Mouse (Mus musculus): ENCODE measurements around the gene Rbm39. TPM values are rescaled to one million over a fixed set of nuclear protein-coding genes. Genes with fewer than 3 reads are reported as not detected.
"Not testable (repeated sequence)": the region's sequence is repeated elsewhere in the genome, so short reads cannot be mapped to it uniquely, and the experiment has no call there.

Rbm39 gene
- polyA plus RNA-seq, 1 experiment, result 51.3 TPM

GRCm38 (mm10) chr2:156191540-156191939 lies 11.5 kb upstream of the Rbm39 start:
- Histone ChIP-seq H3K79me2 (ENCODE audit: control insufficient read depth, insufficient read depth) (no peaks in the 10 kb centered on the region), H3ac (ENCODE audit: control insufficient read depth, insufficient read length, low read depth) (no peak overlapping the region), H3K36me3 (ENCODE audit: control insufficient read depth, insufficient read depth) (no peaks in the 10 kb centered on the region), H3K4me3 (ENCODE audit: insufficient read depth, poor library complexity, severe bottlenecking) (no peak overlapping the region), H3K27me3 (ENCODE audit: control insufficient read depth, insufficient read depth, insufficient read length) (no peaks in the 10 kb centered on the region), H3K79me3 (ENCODE audit: low read depth) (no peaks in the 10 kb centered on the region)
- TF ChIP-seq MAX (IDR thresholded peaks at IDR 0.05), result no peak
- no peak for TF ChIP-seq FOSL1 (IDR thresholded peaks at IDR 0.05; ENCODE audit: insufficient read depth, low read length, poor library complexity, severe bottlenecking)
- TF ChIP-seq CEBPB (IDR thresholded peaks at IDR 0.05; ENCODE audit: low read depth), result no peak
- no peak for TF ChIP-seq USF1 (IDR thresholded peaks at IDR 0.05; ENCODE audit: low read depth)
- no peak for TF ChIP-seq MYOD1 (IDR thresholded peaks at IDR 0.05; ENCODE audit: control insufficient read depth, insufficient read length, low read depth)

GRCm38 (mm10) chr2:156190004-156190896 lies 10.2 kb upstream of the Rbm39 start:
- Histone ChIP-seq H3K27me3 (ENCODE audit: control insufficient read depth, insufficient read depth, insufficient read length) (no peaks in the 10 kb centered on the region), H3K79me3 (ENCODE audit: low read depth) (no peaks in the 10 kb centered on the region), H3K36me3 (ENCODE audit: control insufficient read depth, insufficient read depth) (no peaks in the 10 kb centered on the region), H3K79me2 (ENCODE audit: control insufficient read depth, insufficient read depth) (no peaks in the 10 kb centered on the region), H3ac (ENCODE audit: control insufficient read depth, insufficient read length, low read depth) (no peak overlapping the region), H3K4me3 (ENCODE audit: insufficient read depth, poor library complexity, severe bottlenecking) (no peak overlapping the region)
- TF ChIP-seq CEBPB (IDR thresholded peaks at IDR 0.05; ENCODE audit: low read depth) (no peak), CTCF (IDR thresholded peaks at IDR 0.05; ENCODE audit: control insufficient read depth, insufficient read depth, insufficient read length) (no peak), FOSL1 (IDR thresholded peaks at IDR 0.05; ENCODE audit: insufficient read depth, low read length, poor library complexity, severe bottlenecking) (no peak), MAX (IDR thresholded peaks at IDR 0.05) (no peak), MYOG (IDR thresholded peaks at IDR 0.05; ENCODE audit: control insufficient read depth, extremely low read depth, insufficient read length) (no peak), MYOD1 (IDR thresholded peaks at IDR 0.05; ENCODE audit: control insufficient read depth, insufficient read length, low read depth) (no peak), USF1 (IDR thresholded peaks at IDR 0.05; ENCODE audit: low read depth) (no peak)

GRCm38 (mm10) chr2:156189241-156189640 lies 9.2 kb upstream of the Rbm39 start:
- H3ac ChIP-seq (ENCODE audit: control insufficient read depth, insufficient read length, low read depth); H3K27me3 ChIP-seq (ENCODE audit: control insufficient read depth, insufficient read depth, insufficient read length); H3K36me3 ChIP-seq (ENCODE audit: control insufficient read depth, insufficient read depth); H3K4me3 ChIP-seq (ENCODE audit: insufficient read depth, poor library complexity, severe bottlenecking); H3K79me3 ChIP-seq (ENCODE audit: low read depth); H3K79me2 ChIP-seq (ENCODE audit: control insufficient read depth, insufficient read depth): not testable (repeated sequence)

GRCm38 (mm10) chr2:156181592-156181991 lies 1.6 kb upstream of the Rbm39 start:
- Histone ChIP-seq H3ac (ENCODE audit: control insufficient read depth, insufficient read length, low read depth) (peak overlapping the region; percentile 21), H3K27me3 (ENCODE audit: control insufficient read depth, insufficient read depth, insufficient read length) (no peaks in the 10 kb centered on the region), H3K4me3 (ENCODE audit: insufficient read depth, poor library complexity, severe bottlenecking) (no peak overlapping the region), H3K79me3 (ENCODE audit: low read depth) (peaks cover 28% of the 10 kb centered on the region), H3K79me2 (ENCODE audit: control insufficient read depth, insufficient read depth) (peaks cover 35% of the 10 kb centered on the region), H3K36me3 (ENCODE audit: control insufficient read depth, insufficient read depth) (peaks cover 26% of the 10 kb centered on the region)
- TF ChIP-seq USF1 (IDR thresholded peaks at IDR 0.05; ENCODE audit: low read depth) (no peak), FOSL1 (IDR thresholded peaks at IDR 0.05; ENCODE audit: insufficient read depth, low read length, poor library complexity, severe bottlenecking) (no peak), CTCF (IDR thresholded peaks at IDR 0.05; ENCODE audit: control insufficient read depth, insufficient read depth, insufficient read length) (no peak), MAX (IDR thresholded peaks at IDR 0.05) (no peak), MYOG (IDR thresholded peaks at IDR 0.05; ENCODE audit: control insufficient read depth, extremely low read depth, insufficient read length) (no peak), CEBPB (IDR thresholded peaks at IDR 0.05; ENCODE audit: low read depth) (no peak), MYOD1 (IDR thresholded peaks at IDR 0.05; ENCODE audit: control insufficient read depth, insufficient read length, low read depth) (no peak)

GRCm38 (mm10) chr2:156180824-156181590 lies 969 bp upstream of the Rbm39 start:
- H3K36me3 ChIP-seq (ENCODE audit: control insufficient read depth, insufficient read depth), result peaks cover 32% of the 10 kb centered on the region
- peaks cover 40% of the 10 kb centered on the region for H3K79me2 ChIP-seq (ENCODE audit: control insufficient read depth, insufficient read depth)
- H3ac ChIP-seq (ENCODE audit: control insufficient read depth, insufficient read length, low read depth), result peak overlapping the region; percentile 43
- TF ChIP-seq MYOD1 (IDR thresholded peaks at IDR 0.05; ENCODE audit: control insufficient read depth, insufficient read length, low read depth), result no peak
- TF ChIP-seq FOSL1 (IDR thresholded peaks at IDR 0.05; ENCODE audit: insufficient read depth, low read length, poor library complexity, severe bottlenecking), result no peak
- TF ChIP-seq CTCF (IDR thresholded peaks at IDR 0.05; ENCODE audit: control insufficient read depth, insufficient read depth, insufficient read length), result no peak
- TF ChIP-seq USF1 (IDR thresholded peaks at IDR 0.05; ENCODE audit: low read depth), result no peak
- no peak for TF ChIP-seq MAX (IDR thresholded peaks at IDR 0.05)
- no peak for TF ChIP-seq MYOG (IDR thresholded peaks at IDR 0.05; ENCODE audit: control insufficient read depth, extremely low read depth, insufficient read length)
- TF ChIP-seq CEBPB (IDR thresholded peaks at IDR 0.05; ENCODE audit: low read depth), result no peak
- peaks cover 34% of the 10 kb centered on the region for H3K79me3 ChIP-seq (ENCODE audit: low read depth)
- no peaks in the 10 kb centered on the region for H3K27me3 ChIP-seq (ENCODE audit: control insufficient read depth, insufficient read depth, insufficient read length)
- peak overlapping the region; percentile 99 for H3K4me3 ChIP-seq (ENCODE audit: insufficient read depth, poor library complexity, severe bottlenecking)
